In genomic region chr2:79528347-79528990, GRCm38 (mm10) we compare ENCODE assay signal across 14 mouse cellular contexts.
DNase-seq lines count a peak whose midpoint lies in the region; ATAC-seq lines count a peak whose summit lies in the region.
"Had no signal": no experiment of that assay in that cellular context is flagged by ENCODE, and none has a peak within 500 bp of the region (broad histone marks: within the 10 kb centered on the region; RNA-seq: fewer than 3 reads in every experiment).

No protein-coding gene starts in this region.

- no peak for ATAC-seq in heart, embryonic 15.5 days (replicated peaks; ENCODE audit: insufficient number of reproducible peaks, insufficient read depth, low FRiP score, low read depth)
- peak; percentile 66 for ATAC-seq in forebrain, embryonic 13.5 days
- peak; percentile 41; the same call in 1 of the 2 replicates for ATAC-seq in midbrain, embryonic 14.5 days (ENCODE audit: low FRiP score, low TSS enrichment)
- ATAC-seq: CD4-positive, CD25-positive, alpha-beta regulatory T cell, adult 4 months had no signal

- DNase-seq in heart, postnatal 4 days = no peak
- DNase-seq in ZHBTc4 (ENCODE audit: low read depth, low spot score) = peak; percentile 35
- peak; percentile 31 for DNase-seq in midbrain, embryonic 14.5 days
- no peak for DNase-seq in kidney, postnatal 14 days
- DNase-seq in left cerebral cortex, adult 11 months (ENCODE audit: low spot score) = no peak
- DNase-seq: adrenal gland, postnatal 25 days; cerebellum, postnatal 10 days; liver; lung, adult 18-20 months; right cerebral cortex, adult 18-20 months had no signal

- H3K4me3 ChIP-seq in heart, embryonic 15.5 days = no peak overlapping the region
- no peak overlapping the region for H3K4me3 ChIP-seq in forebrain, embryonic 13.5 days
- H3K4me3 ChIP-seq in midbrain, embryonic 14.5 days (replicated peaks; ENCODE audit: low read depth, low read length) = no peak overlapping the region

- no peak overlapping the region for H3K9ac ChIP-seq in heart, embryonic 15.5 days
- H3K9ac ChIP-seq in forebrain, embryonic 13.5 days = no peak overlapping the region
- peak overlapping the region; percentile 20; the same call in 1 of the 2 replicates for H3K9ac ChIP-seq in midbrain, embryonic 14.5 days (replicated peaks; ENCODE audit: low read length)

- H3K9me3 ChIP-seq in heart, embryonic 15.5 days (replicated peaks) = no peaks in the 10 kb centered on the region
- no peaks in the 10 kb centered on the region for H3K9me3 ChIP-seq in forebrain, embryonic 13.5 days (replicated peaks)
- no peaks in the 10 kb centered on the region for H3K9me3 ChIP-seq in midbrain, embryonic 14.5 days (ENCODE audit: control insufficient read depth, low read length)

- no peaks in the 10 kb centered on the region for H3K27me3 ChIP-seq in heart, embryonic 15.5 days
- H3K27me3 ChIP-seq in forebrain, embryonic 13.5 days = peaks cover 9% of the 10 kb centered on the region
- H3K27me3 ChIP-seq in midbrain, embryonic 14.5 days (ENCODE audit: control insufficient read depth, insufficient read depth, low read length) = no peaks in the 10 kb centered on the region

- H3K27ac ChIP-seq in heart, embryonic 15.5 days = 0 out of 2 replicates have a peak overlapping the region, but pooled peaks have one; percentile 5
- peak overlapping the region; percentile 40 for H3K27ac ChIP-seq in forebrain, embryonic 13.5 days
- H3K27ac ChIP-seq in midbrain, embryonic 14.5 days (replicated peaks; ENCODE audit: low read depth, low read length) = peak overlapping the region; percentile 63
- H3K27ac ChIP-seq: macrophage had no signal

- WGBS in heart, embryonic 15.5 days = 68% methylated on average over 18 of the region's 18 CpGs
- 42% methylated on average over 18 of the region's 18 CpGs for WGBS in forebrain, embryonic 13.5 days
- 56% methylated on average over 18 of the region's 18 CpGs for WGBS in midbrain, embryonic 14.5 days

- H3K4me2 ChIP-seq in heart, embryonic 15.5 days = no peak overlapping the region
- H3K4me2 ChIP-seq in forebrain, embryonic 13.5 days = 0 out of 2 replicates have a peak overlapping the region, but pooled peaks have one; percentile 0
- 0 out of 2 replicates have a peak overlapping the region, but pooled peaks have one; percentile 12 for H3K4me2 ChIP-seq in midbrain, embryonic 14.5 days (ENCODE audit: low read length)

- H3K36me3 ChIP-seq in heart, embryonic 15.5 days = no peaks in the 10 kb centered on the region
- H3K36me3 ChIP-seq in forebrain, embryonic 13.5 days (ENCODE audit: poor library complexity, severe bottlenecking) = no peaks in the 10 kb centered on the region
- no peaks in the 10 kb centered on the region for H3K36me3 ChIP-seq in midbrain, embryonic 14.5 days (ENCODE audit: control insufficient read depth, insufficient read depth, low read length)

- H3K4me1 ChIP-seq in heart, embryonic 15.5 days (replicated peaks) = peaks cover 8% of the 10 kb centered on the region
- peaks cover 16% of the 10 kb centered on the region for H3K4me1 ChIP-seq in forebrain, embryonic 13.5 days
- peaks cover 10% of the 10 kb centered on the region; the same call in 1 of the 2 replicates for H3K4me1 ChIP-seq in midbrain, embryonic 14.5 days (ENCODE audit: control insufficient read depth, insufficient read depth, low read length)

Comparison
In these comparisons a context has a peak if more than half of its experiments do, and no peak if none do; other contexts are left out.
1. H3K27ac ChIP-seq: peak in every context shown above with its lines; median percentile 63 in midbrain, embryonic 14.5 days; 40 in forebrain, embryonic 13.5 days; 5 in heart, embryonic 15.5 days.
2. DNase-seq: peak in ZHBTc4 (single experiment) and midbrain, embryonic 14.5 days (single experiment); none in heart, postnatal 4 days (single experiment), kidney, postnatal 14 days (single experiment) and left cerebral cortex, adult 11 months (single experiment).